Mouse (Mus musculus): ENCODE measurements around the gene B4galt1. TPM values are rescaled to one million over a fixed set of nuclear protein-coding genes. Genes with fewer than 3 reads are reported as not detected.

The B4galt1 gene
- polyA plus RNA-seq, 1 experiment from 2014 or later, result 74.5 TPM

- Histone ChIP-seq H3K4me1 (peaks cover 4% of the 10 kb centered on the region; the same call in 1 of the 2 replicates), H3K4me2 (peak overlapping the region; percentile 71), H3K9me3 (no peaks in the 10 kb centered on the region), H3K27me3 (no peaks in the 10 kb centered on the region), H3K36me3 (peaks cover 31% of the 10 kb centered on the region), H3K9ac (peak overlapping the region; percentile 92), H3K4me3 (peak overlapping the region; percentile 99), H3K27ac (peak overlapping the region; percentile 27; the same call in 1 of the 2 replicates)
- peak; percentile 77 for ATAC-seq (ENCODE audit: borderline replicate concordance, extremely low read depth, low FRiP score, low TSS enrichment)
- WGBS, result under 1% methylated on average over 36 of the region's 39 CpGs
Observed at GRCm38 (mm10) chr4:40757157-40757779, 96.5 kb downstream of the B4galt1 start.

Small RNAs within 50 kb of the gene (microRNA-seq; reads per million reads assigned to microRNA genes)
- gene Gm24112 (not detected), gene Gm25931 (not detected), gene Mir5123 (not detected)

Other genes starting within 250 kb of the B4galt1 start
- 27.1 and 28.6 TPM in 2 replicates for gene Aptx, start 150.8 kb downstream of the B4galt1 start, polyA plus RNA-seq (2015; fragmentation: Nextera tagmentation; extraction: Ambion mirVana)
- 422 and 428 TPM in 2 replicates for gene Dnaja1, start 131.9 kb downstream of the B4galt1 start, polyA plus RNA-seq (2015; fragmentation: Nextera tagmentation; extraction: Ambion mirVana)
- gene Smu1, start 96.1 kb downstream of the B4galt1 start, polyA plus RNA-seq (2015; fragmentation: Nextera tagmentation; extraction: Ambion mirVana), result 155 and 161 TPM in 2 replicates
- gene Spink4, start 66.0 kb upstream of the B4galt1 start, polyA plus RNA-seq (2015; fragmentation: Nextera tagmentation; extraction: Ambion mirVana), result 0.75 and 0.98 TPM in 2 replicates
- gene Bag1, start 94.3 kb upstream of the B4galt1 start, polyA plus RNA-seq (2015; fragmentation: Nextera tagmentation; extraction: Ambion mirVana), result 207 and 208 TPM in 2 replicates
- 105 and 112 TPM in 2 replicates for gene Chmp5, start 94.4 kb upstream of the B4galt1 start, polyA plus RNA-seq (2015; fragmentation: Nextera tagmentation; extraction: Ambion mirVana)
- gene Nfx1, start 116.9 kb upstream of the B4galt1 start, polyA plus RNA-seq (2015; fragmentation: Nextera tagmentation; extraction: Ambion mirVana), result 77.6 and 80.9 TPM in 2 replicates
- gene Aqp7, start 194.1 kb upstream of the B4galt1 start, polyA plus RNA-seq (2015; fragmentation: Nextera tagmentation; extraction: Ambion mirVana), result 0.28 TPM in 1 of 2 replicates, not detected in the other
- gene Aqp3, start 244.2 kb upstream of the B4galt1 start, polyA plus RNA-seq (2015; fragmentation: Nextera tagmentation; extraction: Ambion mirVana), result 1.3 and 2.2 TPM in 2 replicates